Comparison of ENCODE assay signal across 21 mouse cellular contexts in genomic region chr5:22195352-22195941, GRCm38 (mm10).
DNase-seq lines count a peak whose midpoint lies in the region; ATAC-seq lines count a peak whose summit lies in the region.
"Had no signal": no experiment of that assay in that cellular context is flagged by ENCODE, and none has a peak within 500 bp of the region (broad histone marks: within the 10 kb centered on the region; RNA-seq: fewer than 3 reads in every experiment).

No protein-coding gene starts in this region.

- no peaks in the 10 kb centered on the region; the same call in 1 of the 2 replicates for H3K4me1 ChIP-seq in forebrain, embryonic 14.5 days (ENCODE audit: control insufficient read depth, insufficient read depth, low read length)
- no peaks in the 10 kb centered on the region for H3K4me1 ChIP-seq in forebrain, embryonic 11.5 days (replicated peaks; ENCODE audit: control insufficient read depth, insufficient read depth, low read length)
- peaks cover 49% of the 10 kb centered on the region for H3K4me1 ChIP-seq in midbrain, embryonic 13.5 days (replicated peaks)
- H3K4me1 ChIP-seq in midbrain, embryonic 11.5 days (ENCODE audit: control insufficient read depth, insufficient read depth, low read length): no peaks in the 10 kb centered on the region
- H3K4me1 ChIP-seq in hindbrain, embryonic 16.5 days (ENCODE audit: control insufficient read depth, insufficient read depth, low read depth, low read length): peaks cover 8% of the 10 kb centered on the region
- peaks cover 20% of the 10 kb centered on the region for H3K4me1 ChIP-seq in neural tube, embryonic 15.5 days
- H3K4me1 ChIP-seq: embryonic facial prominence, embryonic 10.5 days had no signal

- no peaks in the 10 kb centered on the region for H3K27me3 ChIP-seq in forebrain, embryonic 14.5 days (replicated peaks; ENCODE audit: control insufficient read depth, insufficient read depth, low read length)
- no peaks in the 10 kb centered on the region for H3K27me3 ChIP-seq in forebrain, embryonic 11.5 days (ENCODE audit: control insufficient read depth, insufficient read depth, low read length)
- no peaks in the 10 kb centered on the region for H3K27me3 ChIP-seq in midbrain, embryonic 13.5 days
- H3K27me3 ChIP-seq in midbrain, embryonic 11.5 days (ENCODE audit: control insufficient read depth, insufficient read depth, low read length): no peaks in the 10 kb centered on the region
- H3K27me3 ChIP-seq in hindbrain, embryonic 16.5 days (replicated peaks; ENCODE audit: control insufficient read depth, insufficient read depth, low read length): no peaks in the 10 kb centered on the region
- H3K27me3 ChIP-seq in neural tube, embryonic 15.5 days (replicated peaks): no peaks in the 10 kb centered on the region

- H3K36me3 ChIP-seq in forebrain, embryonic 14.5 days (ENCODE audit: control insufficient read depth, insufficient read depth, low read length): no peaks in the 10 kb centered on the region
- no peaks in the 10 kb centered on the region for H3K36me3 ChIP-seq in forebrain, embryonic 11.5 days (ENCODE audit: control insufficient read depth, insufficient read depth, low read length)
- no peaks in the 10 kb centered on the region for H3K36me3 ChIP-seq in midbrain, embryonic 13.5 days
- H3K36me3 ChIP-seq in midbrain, embryonic 11.5 days (ENCODE audit: control insufficient read depth, insufficient read depth, low read length): no peaks in the 10 kb centered on the region
- H3K36me3 ChIP-seq in hindbrain, embryonic 16.5 days (ENCODE audit: control insufficient read depth, insufficient read depth, low read length): no peaks in the 10 kb centered on the region
- H3K36me3 ChIP-seq in neural tube, embryonic 15.5 days: no peaks in the 10 kb centered on the region
- H3K36me3 ChIP-seq: embryonic facial prominence, embryonic 10.5 days; G1E had no signal

- H3K4me2 ChIP-seq in forebrain, embryonic 14.5 days (ENCODE audit: low read length): no peak overlapping the region
- no peak overlapping the region for H3K4me2 ChIP-seq in forebrain, embryonic 11.5 days (ENCODE audit: low read depth, low read length, severe bottlenecking)
- no peak overlapping the region for H3K4me2 ChIP-seq in midbrain, embryonic 13.5 days (replicated peaks)
- no peak overlapping the region for H3K4me2 ChIP-seq in midbrain, embryonic 11.5 days
- H3K4me2 ChIP-seq in hindbrain, embryonic 16.5 days (ENCODE audit: low read length): no peak overlapping the region
- no peak overlapping the region for H3K4me2 ChIP-seq in neural tube, embryonic 15.5 days
- H3K4me2 ChIP-seq: heart, embryonic 11.5 days; liver, embryonic 11.5 days had no signal

- DNase-seq in forebrain, embryonic 14.5 days (ENCODE audit: low spot score): no peak
- DNase-seq in forebrain, embryonic 11.5 days (ENCODE audit: low spot score): no peak
- no peak for DNase-seq in midbrain, embryonic 11.5 days (ENCODE audit: low spot score, missing footprints)
- no peak for DNase-seq in layer of hippocampus, postnatal 10 days (ENCODE audit: low spot score in 2 of 2)
- DNase-seq in embryo, embryonic 10 days (ENCODE audit: low spot score): no peak
- DNase-seq: adrenal gland, postnatal 36 days; cerebellum, adult 8-10 months; forebrain, postnatal 0 days; heart, postnatal 10 days; kidney, adult 2 months; kidney, postnatal 14 days; left cerebral cortex, postnatal 4 days; lung, adult 18-20 months; thymus, adult 2 months had no signal

- H3K9me3 ChIP-seq in forebrain, embryonic 14.5 days (replicated peaks; ENCODE audit: control insufficient read depth, low read length): no peaks in the 10 kb centered on the region
- no peaks in the 10 kb centered on the region for H3K9me3 ChIP-seq in forebrain, embryonic 11.5 days (ENCODE audit: control insufficient read depth, low read length)
- no peaks in the 10 kb centered on the region for H3K9me3 ChIP-seq in midbrain, embryonic 13.5 days
- H3K9me3 ChIP-seq in midbrain, embryonic 11.5 days (ENCODE audit: control insufficient read depth, low read length): no peaks in the 10 kb centered on the region
- H3K9me3 ChIP-seq in hindbrain, embryonic 16.5 days (ENCODE audit: control insufficient read depth, low read length): no peaks in the 10 kb centered on the region
- no peaks in the 10 kb centered on the region for H3K9me3 ChIP-seq in neural tube, embryonic 15.5 days (replicated peaks)
- H3K9me3 ChIP-seq: embryonic facial prominence, embryonic 10.5 days; G1E had no signal

- H3K27ac ChIP-seq in forebrain, embryonic 14.5 days (ENCODE audit: low read depth, low read length): no peak overlapping the region
- H3K27ac ChIP-seq in forebrain, embryonic 11.5 days (ENCODE audit: low read depth, low read length): no peak overlapping the region
- H3K27ac ChIP-seq in midbrain, embryonic 13.5 days: peak overlapping the region; percentile 67
- no peak overlapping the region for H3K27ac ChIP-seq in midbrain, embryonic 11.5 days (ENCODE audit: low read depth, low read length)
- H3K27ac ChIP-seq in hindbrain, embryonic 16.5 days (ENCODE audit: low read depth, low read length): no peak overlapping the region
- peak overlapping the region; percentile 23; the same call in 1 of the 2 replicates for H3K27ac ChIP-seq in neural tube, embryonic 15.5 days (replicated peaks)
- H3K27ac ChIP-seq: embryonic facial prominence, embryonic 10.5 days had no signal

- no peak overlapping the region for H3K9ac ChIP-seq in forebrain, embryonic 14.5 days (ENCODE audit: low read length)
- H3K9ac ChIP-seq in forebrain, embryonic 11.5 days (ENCODE audit: low read length): no peak overlapping the region
- H3K9ac ChIP-seq in midbrain, embryonic 13.5 days (replicated peaks): no peak overlapping the region
- H3K9ac ChIP-seq in midbrain, embryonic 11.5 days (ENCODE audit: low read length): no peak overlapping the region
- no peak overlapping the region for H3K9ac ChIP-seq in hindbrain, embryonic 16.5 days (ENCODE audit: low read depth, low read length)
- no peak overlapping the region for H3K9ac ChIP-seq in neural tube, embryonic 15.5 days (replicated peaks)
- H3K9ac ChIP-seq: forebrain, postnatal 0 days had no signal

- ATAC-seq in forebrain, embryonic 14.5 days: 0 out of 2 replicates have a peak, but pooled peaks have one; percentile 20
- ATAC-seq in forebrain, embryonic 11.5 days (replicated peaks; ENCODE audit: low FRiP score): no peak
- peak; percentile 75 for ATAC-seq in midbrain, embryonic 13.5 days
- ATAC-seq in midbrain, embryonic 11.5 days (ENCODE audit: low FRiP score): no peak; the same call in 1 of the 2 replicates
- ATAC-seq in hindbrain, embryonic 16.5 days: peak; percentile 52; the same call in 1 of the 2 replicates
- no peak for ATAC-seq in neural tube, embryonic 15.5 days (ENCODE audit: low FRiP score)
- ATAC-seq: forebrain, postnatal 0 days had no signal

- 59% methylated on average over 8 of the region's 8 CpGs for WGBS in forebrain, embryonic 14.5 days
- WGBS in forebrain, embryonic 11.5 days: 65% methylated on average over 8 of the region's 8 CpGs
- 40% methylated on average over 8 of the region's 8 CpGs for WGBS in midbrain, embryonic 13.5 days
- WGBS in midbrain, embryonic 11.5 days: 60% methylated on average over 8 of the region's 8 CpGs
- WGBS in hindbrain, embryonic 16.5 days: 50% methylated on average over 8 of the region's 8 CpGs
- WGBS in neural tube, embryonic 15.5 days: 67% methylated on average over 8 of the region's 8 CpGs

- H3K4me3 ChIP-seq in forebrain, embryonic 14.5 days (ENCODE audit: low read depth, low read length): no peak overlapping the region
- no peak overlapping the region for H3K4me3 ChIP-seq in forebrain, embryonic 11.5 days (ENCODE audit: low read depth, low read length)
- H3K4me3 ChIP-seq in midbrain, embryonic 13.5 days (replicated peaks): no peak overlapping the region
- no peak overlapping the region for H3K4me3 ChIP-seq in midbrain, embryonic 11.5 days (ENCODE audit: low read depth, low read length)
- no peak overlapping the region for H3K4me3 ChIP-seq in hindbrain, embryonic 16.5 days (ENCODE audit: low read length)
- H3K4me3 ChIP-seq in neural tube, embryonic 15.5 days (replicated peaks): no peak overlapping the region
- H3K4me3 ChIP-seq: embryonic facial prominence, embryonic 10.5 days had no signal

Comparison
In these comparisons a context has a peak if more than half of its experiments do, and no peak if none do; other contexts are left out.
1. ATAC-seq: peak in forebrain, embryonic 14.5 days (single experiment), midbrain, embryonic 13.5 days (single experiment) and hindbrain, embryonic 16.5 days (single experiment); none in forebrain, embryonic 11.5 days (single experiment), midbrain, embryonic 11.5 days (single experiment) and neural tube, embryonic 15.5 days (single experiment).
2. H3K27ac ChIP-seq: peak in midbrain, embryonic 13.5 days (single experiment) and neural tube, embryonic 15.5 days (single experiment); none in forebrain, embryonic 14.5 days (single experiment), forebrain, embryonic 11.5 days (single experiment), midbrain, embryonic 11.5 days (single experiment) and hindbrain, embryonic 16.5 days (single experiment).